Mouse (Mus musculus) intestine, postnatal 0 days (tissue): Measurements from ENCODE around the gene Nsmf. TPM values are rescaled to one million over a fixed set of nuclear protein-coding genes. Genes with fewer than 3 reads are reported as not detected.

Source experiments
- ATAC-seq: fragments of 200-750 bp; cut with Nextera tagmentation; 2 replicates; pipeline ENCODE4 v1.8.0; 2017; ENCODE audit warnings: mild to moderate bottlenecking, moderate TSS enrichment, moderate library complexity
- H3K27ac ChIP-seq: fragments of 300-500 bp; sonication (generic); 2 replicates; pipeline ENCODE4 v1.5.1; 2014; ENCODE audit warnings: mild to moderate bottlenecking, low read depth, low read length, moderate library complexity
- H3K27me3 ChIP-seq: fragments of 300-500 bp; sonication (generic); replicated peaks from 2 replicates; pipeline ENCODE4 v1.6.1; 2014; ENCODE audit warnings: low read length, mixed read lengths; ENCODE audit not compliant: control insufficient read depth, insufficient read depth
- H3K36me3 ChIP-seq: fragments of 300-500 bp; sonication (generic); 2 replicates; pipeline ENCODE4 v1.6.1; 2014; ENCODE audit warnings: mild to moderate bottlenecking, moderate library complexity; ENCODE audit not compliant: control insufficient read depth, insufficient read depth
- H3K4me1 ChIP-seq: fragments of 300-500 bp; sonication (generic); replicated peaks from 2 replicates; pipeline ENCODE4 v1.6.1; 2014; ENCODE audit warnings: antibody characterized with exemption, low read length, mixed read lengths; ENCODE audit not compliant: control insufficient read depth, insufficient read depth
- H3K4me2 ChIP-seq: fragments of 300-500 bp; sonication (generic); replicated peaks from 2 replicates; pipeline ENCODE4 v1.6.1; 2014; ENCODE audit warnings: low read depth, mild to moderate bottlenecking, moderate library complexity
- H3K4me3 ChIP-seq: fragments of 300-500 bp; sonication (generic); 2 replicates; pipeline ENCODE4 v1.5.1; 2014; ENCODE audit warnings: low read depth, low read length
- H3K9ac ChIP-seq: fragments of 300-500 bp; sonication (generic); 2 replicates; pipeline ENCODE4 v1.6.1; 2014; ENCODE audit warnings: mild to moderate bottlenecking, low read depth, low read length
- H3K9me3 ChIP-seq: fragments of 300-500 bp; sonication (generic); 2 replicates; pipeline ENCODE4 v1.6.1; 2016; ENCODE audit warnings: mixed run types; ENCODE audit not compliant: control insufficient read depth
- CTCF ChIP-seq: sonication (generic); IDR thresholded peaks from 2 replicates; pipeline ENCODE4 v1.5.1; 2016; ENCODE audit warnings: low read depth, mild to moderate bottlenecking, control low read depth, antibody characterized with exemption, moderate library complexity
- WGBS: fragments of 180-500 bp; shearing (Covaris S2); extraction: QIAGEN DNeasy Blood & Tissue Kit; methylation state at CpG from one replicate; pipeline ENCODE4 v1.1.7; 2014; 5-methylcytosine and 5-hydroxymethylcytosine counted together
- polyA plus RNA-seq: library from polyadenylated mRNA; unstranded; fragments of >200 nt; fragmentation: Nextera tagmentation; extraction: Ambion mirVana; gene quantifications from 2 replicates; pipeline ENCODE4 v1.2.1, GENCODE M21; 2015

Gene Nsmf
- polyA plus RNA-seq, 1 experiment from 2014 or later = 17.6 TPM

DNA sequence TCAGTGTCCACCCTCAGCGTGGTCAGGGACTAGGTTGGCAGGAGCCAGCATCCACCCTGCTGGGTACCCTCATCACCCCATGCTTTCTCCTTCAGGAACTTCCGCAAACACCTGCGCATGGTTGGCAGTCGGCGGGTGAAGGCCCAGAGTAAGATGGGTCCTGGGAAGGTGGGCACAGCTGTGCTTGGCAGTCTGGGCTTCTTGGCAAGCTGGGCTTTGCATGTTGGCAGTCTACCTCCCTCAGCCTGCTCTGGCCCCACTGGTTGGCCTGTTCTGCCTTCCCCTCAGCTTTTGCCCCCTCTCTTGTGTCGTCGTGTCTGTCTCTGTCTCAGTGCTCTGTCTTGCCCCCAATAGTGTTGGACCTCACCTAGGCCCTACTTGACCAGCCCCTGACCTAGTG lies 4.8 kb downstream of the Nsmf start:
- peaks cover 41% of the 10 kb centered on the region for H3K36me3 ChIP-seq
- WGBS = 85% methylated on average over 7 of the region's 7 CpGs
- ATAC-seq = no peak
- no peaks in the 10 kb centered on the region for H3K9me3 ChIP-seq
- no peaks in the 10 kb centered on the region for H3K27me3 ChIP-seq
- no peak overlapping the region for H3K4me2 ChIP-seq
- 0 out of 2 replicates have a peak, but pooled peaks cover 2% of the 10 kb centered on the region for H3K4me1 ChIP-seq
- H3K4me3 ChIP-seq = no peak overlapping the region
- no peak for TF ChIP-seq CTCF
- no peak overlapping the region for H3K9ac ChIP-seq
- H3K27ac ChIP-seq = no peak overlapping the region

DNA sequence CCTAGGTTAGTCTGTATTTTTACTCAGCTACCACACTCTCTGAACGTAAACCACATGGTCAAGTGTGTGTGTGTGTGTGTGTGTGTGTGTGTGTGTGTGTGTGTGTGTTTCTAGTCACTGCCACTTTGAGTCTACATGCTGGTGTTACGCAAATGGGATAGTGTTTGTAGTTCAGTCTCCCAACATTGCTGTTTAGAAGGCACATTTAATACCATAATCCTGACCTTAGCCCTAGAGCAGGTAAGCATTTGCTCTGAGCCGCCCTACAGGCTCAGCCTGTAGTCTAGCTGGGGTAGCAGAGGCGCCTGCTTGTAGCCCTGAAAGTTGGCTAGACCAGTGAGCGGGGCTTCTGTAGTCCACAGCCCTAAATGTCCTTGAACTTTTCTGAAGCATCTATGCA lies 9.4 kb downstream of the Nsmf start:
- no peaks in the 10 kb centered on the region for H3K9me3 ChIP-seq
- H3K9ac ChIP-seq = no peak overlapping the region
- H3K4me2 ChIP-seq = no peak overlapping the region
- no peaks in the 10 kb centered on the region for H3K27me3 ChIP-seq
- H3K36me3 ChIP-seq = peaks cover 30% of the 10 kb centered on the region; the same call in 1 of the 2 replicates
- H3K4me3 ChIP-seq = no peak overlapping the region
- ATAC-seq = no peak
- no peak overlapping the region for H3K27ac ChIP-seq
- no peaks in the 10 kb centered on the region for H3K4me1 ChIP-seq
- WGBS = 92% methylated on average over 5 of the region's 5 CpGs
- no peak for TF ChIP-seq CTCF

GRCm38 (mm10) chr2:25064285-25064684 lies 10.1 kb downstream of the Nsmf start:
- Histone ChIP-seq H3K4me2 (no peak overlapping the region), H3K36me3 (peaks cover 30% of the 10 kb centered on the region; the same call in 1 of the 2 replicates), H3K27ac (no peak overlapping the region), H3K4me1 (no peaks in the 10 kb centered on the region), H3K9me3 (no peaks in the 10 kb centered on the region), H3K4me3 (no peak overlapping the region), H3K9ac (no peak overlapping the region), H3K27me3 (no peaks in the 10 kb centered on the region)
- WGBS = 88% methylated on average over 1 of the region's 1 CpGs
- no peak for ATAC-seq
- TF ChIP-seq CTCF = no peak

- no peaks in the 10 kb centered on the region for H3K4me1 ChIP-seq
- no peaks in the 10 kb centered on the region for H3K27me3 ChIP-seq
- H3K36me3 ChIP-seq = peaks cover 19% of the 10 kb centered on the region; the same call in 1 of the 2 replicates
- no peak overlapping the region for H3K4me3 ChIP-seq
- no peak overlapping the region for H3K9ac ChIP-seq
- H3K27ac ChIP-seq = no peak overlapping the region
- TF ChIP-seq CTCF = no peak
- no peak overlapping the region for H3K4me2 ChIP-seq
- ATAC-seq = no peak
- no peaks in the 10 kb centered on the region for H3K9me3 ChIP-seq
These were observed 11.4 kb downstream of the Nsmf start for GRCm38 (mm10) chr2:25065537-25065936.

GRCm38 (mm10) chr2:25066552-25066951 lies 12.4 kb downstream of the Nsmf start:
- no peak overlapping the region for H3K27ac ChIP-seq
- H3K36me3 ChIP-seq = peaks cover 10% of the 10 kb centered on the region; the same call in 1 of the 2 replicates
- H3K4me3 ChIP-seq = no peak overlapping the region
- H3K9me3 ChIP-seq = no peaks in the 10 kb centered on the region
- TF ChIP-seq CTCF = no peak
- no peaks in the 10 kb centered on the region for H3K27me3 ChIP-seq
- H3K4me1 ChIP-seq = no peaks in the 10 kb centered on the region
- H3K4me2 ChIP-seq = no peak overlapping the region
- WGBS = 83% methylated on average over 4 of the region's 4 CpGs
- ATAC-seq = no peak
- no peak overlapping the region for H3K9ac ChIP-seq

DNA sequence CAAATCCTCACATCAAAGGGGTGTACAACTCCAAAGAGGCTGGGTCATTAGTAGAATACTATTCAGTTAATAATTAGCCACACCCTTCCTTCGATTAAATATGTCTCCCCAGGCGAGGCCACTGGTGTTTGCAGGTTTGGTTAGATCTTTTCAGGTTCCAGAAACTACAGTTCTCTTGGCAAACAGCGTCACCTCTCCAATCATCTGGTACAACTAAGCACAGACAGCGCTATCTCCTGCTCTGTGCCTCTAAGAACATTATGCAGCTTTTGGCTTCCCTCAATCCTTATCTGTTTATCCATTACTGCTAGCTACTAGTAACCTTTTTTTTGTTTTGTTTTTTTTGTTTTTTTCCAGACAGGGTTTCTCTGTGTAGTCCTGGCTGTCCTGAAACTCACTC lies 15.4 kb downstream of the Nsmf start:
- Histone ChIP-seq H3K27me3 (no peaks in the 10 kb centered on the region), H3K9me3 (no peaks in the 10 kb centered on the region), H3K4me3 (no peak overlapping the region), H3K4me1 (no peaks in the 10 kb centered on the region), H3K36me3 (no peaks in the 10 kb centered on the region; the same call in 1 of the 2 replicates), H3K9ac (no peak overlapping the region), H3K27ac (no peak overlapping the region), H3K4me2 (no peak overlapping the region)
- TF ChIP-seq CTCF = no peak
- 63% methylated on average over 4 of the region's 4 CpGs for WGBS
- no peak for ATAC-seq

DNA sequence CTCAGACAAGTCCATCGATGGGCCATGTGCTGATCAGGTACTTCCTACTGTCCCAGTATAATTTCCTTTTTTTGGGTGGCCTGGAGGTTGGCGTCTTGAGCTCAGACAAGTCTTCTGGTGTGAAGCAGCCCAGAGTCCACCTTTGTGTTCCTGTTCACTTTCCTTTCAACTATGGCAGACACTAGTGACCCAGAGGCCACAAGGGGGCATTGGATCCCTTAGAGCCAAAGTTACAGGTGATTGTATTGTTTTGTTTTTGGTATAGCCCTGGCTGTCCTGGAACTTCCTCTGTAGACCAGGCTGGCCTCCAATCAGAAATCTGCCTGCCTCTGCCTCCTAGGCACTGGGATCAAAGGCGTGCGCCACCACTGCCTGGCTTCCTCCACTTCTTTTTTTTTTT lies 18.2 kb downstream of the Nsmf start:
- peak; percentile 54 for TF ChIP-seq CTCF
- WGBS = 89% methylated on average over 4 of the region's 4 CpGs
- ATAC-seq = no peak

More for the DNA sequence above, 18.2 kb downstream of the Nsmf start:
- Histone ChIP-seq H3K27me3 (no peaks in the 10 kb centered on the region), H3K36me3 (no peaks in the 10 kb centered on the region; the same call in 1 of the 2 replicates), H3K4me1 (no peaks in the 10 kb centered on the region), H3K27ac (no peak overlapping the region), H3K4me3 (no peak overlapping the region), H3K4me2 (no peak overlapping the region), H3K9ac (no peak overlapping the region), H3K9me3 (no peaks in the 10 kb centered on the region)
